Mouse (Mus musculus) MEL (cell line): ENCODE data around the gene Scn8a. TPM values are rescaled to one million over a fixed set of nuclear protein-coding genes. Genes with fewer than 3 reads are reported as not detected.

Experiments
- DNase-seq: peaks from one replicate; pipeline ENCODE4 v3.0.0; 2011; ENCODE audit warnings: low read depth, low spot score
- H3K27ac ChIP-seq: 2 replicates; pipeline ENCODE4 v1.5.1; 2012; ENCODE audit warnings: low read depth, mild to moderate bottlenecking, control low read depth, low read length, moderate library complexity; ENCODE audit not compliant: control insufficient read depth
- H3K27me3 ChIP-seq, 2 experiments: fragments of 150-350 bp in 1 of 2; sonication (generic) in 1 of 2; 2 replicates each; pipeline ENCODE4 v1.6.1; 2012; ENCODE audit warnings: low read length in 2 of 2, mild to moderate bottlenecking in 2 of 2, improper control_type of control experiment in 1 of 2, moderate library complexity in 1 of 2; ENCODE audit not compliant: insufficient read depth in 2 of 2, control insufficient read depth in 1 of 2
- H3K36me3 ChIP-seq, 2 experiments: 2 replicates each; pipeline ENCODE4 v1.6.1; 2012 to 2014; ENCODE audit warnings: low read length in 2 of 2, improper control_type of control experiment in 1 of 2, inconsistent platforms in 1 of 2, mild to moderate bottlenecking in 1 of 2; ENCODE audit not compliant: insufficient read depth in 2 of 2, control insufficient read depth in 1 of 2
- H3K4me1 ChIP-seq, 2 experiments: fragments of 150-350 bp in 1 of 2; sonication (generic) in 1 of 2; 2 replicates each; pipeline ENCODE4 v1.6.1; 2012; ENCODE audit warnings: low read length in 2 of 2, improper control_type of control experiment in 1 of 2, mild to moderate bottlenecking in 1 of 2; ENCODE audit not compliant: insufficient read depth in 2 of 2, control insufficient read depth in 1 of 2
- H3K4me3 ChIP-seq, 2 experiments: fragments of 150-350 bp in 1 of 2; sonication (generic) in 1 of 2; 2 replicates each; pipeline ENCODE4 v1.5.1; 2012; ENCODE audit warnings: low read depth in 2 of 2, low read length in 2 of 2, mild to moderate bottlenecking in 2 of 2, moderate library complexity in 2 of 2, control low read depth in 1 of 2, improper control_type of control experiment in 1 of 2; ENCODE audit not compliant: control insufficient read depth in 1 of 2, insufficient read depth in 1 of 2
- H3K79me2 ChIP-seq: 2 replicates; pipeline ENCODE4 v1.6.1; 2012; ENCODE audit warnings: mild to moderate bottlenecking, low read length, moderate library complexity; ENCODE audit not compliant: control insufficient read depth, poor library complexity, insufficient read depth
- H3K9ac ChIP-seq: 2 replicates; pipeline ENCODE4 v1.6.1; 2012; ENCODE audit warnings: low read depth, mild to moderate bottlenecking, control low read depth, low read length, moderate library complexity; ENCODE audit not compliant: control insufficient read depth, poor library complexity, severe bottlenecking
- H3K9me3 ChIP-seq: fragments of 150-350 bp; sonication (generic); replicated peaks from 2 replicates; pipeline ENCODE4 v1.6.1; 2012; ENCODE audit warnings: mild to moderate bottlenecking, low read length, improper control_type of control experiment, moderate library complexity; ENCODE audit not compliant: insufficient read depth
- BHLHE40 ChIP-seq: IDR thresholded peaks from 2 replicates; pipeline ENCODE4 v1.6.1; 2012; ENCODE audit warnings: low read depth, mild to moderate bottlenecking, inconsistent platforms, low read length, improper control_type of control experiment, borderline replicate concordance
- CHD1 ChIP-seq: IDR thresholded peaks from 2 replicates; pipeline ENCODE4 v1.6.1; 2012; ENCODE audit warnings: low read depth, mild to moderate bottlenecking, inconsistent platforms, low read length, improper control_type of control experiment
- CHD2 ChIP-seq: IDR thresholded peaks from 2 replicates; pipeline ENCODE4 v1.6.1; 2011; ENCODE audit warnings: low read length, improper control_type of control experiment
- E2F4 ChIP-seq: IDR thresholded peaks from 2 replicates; pipeline ENCODE4 v1.6.1; 2011; ENCODE audit warnings: low read depth, low read length, improper control_type of control experiment, borderline replicate concordance
- ETS1 ChIP-seq: IDR thresholded peaks from 2 replicates; pipeline ENCODE4 v1.6.1; 2012; ENCODE audit warnings: low read depth, mild to moderate bottlenecking, inconsistent platforms, low read length, improper control_type of control experiment, moderate library complexity
- GABPA ChIP-seq: IDR thresholded peaks from 2 replicates; pipeline ENCODE4 v1.6.1; 2012; ENCODE audit warnings: low read depth, mild to moderate bottlenecking, inconsistent platforms, low read length, improper control_type of control experiment, moderate library complexity
- HCFC1 ChIP-seq: IDR thresholded peaks from 2 replicates; pipeline ENCODE4 v1.6.1; 2012; ENCODE audit warnings: low read depth, mild to moderate bottlenecking, inconsistent platforms, low read length, improper control_type of control experiment, moderate library complexity
- MAFK ChIP-seq: IDR thresholded peaks from 2 replicates; pipeline ENCODE4 v1.6.1; 2011; ENCODE audit warnings: low read depth, mild to moderate bottlenecking, low read length, improper control_type of control experiment, borderline replicate concordance
- MAZ ChIP-seq: IDR thresholded peaks from 2 replicates; pipeline ENCODE4 v1.6.1; 2012; ENCODE audit warnings: low read depth, mild to moderate bottlenecking, inconsistent platforms, low read length, improper control_type of control experiment
- MEF2A ChIP-seq: IDR thresholded peaks from 2 replicates; pipeline ENCODE4 v1.6.1; 2014; ENCODE audit warnings: low read depth, mild to moderate bottlenecking, inconsistent platforms, low read length, improper control_type of control experiment; ENCODE audit not compliant: poor library complexity, insufficient replicate concordance, severe bottlenecking; ENCODE audit errors: extremely low read depth
- MXI1 ChIP-seq: IDR thresholded peaks from 2 replicates; pipeline ENCODE4 v1.6.1; 2011; ENCODE audit warnings: mild to moderate bottlenecking, low read depth, low read length, improper control_type of control experiment
- MYB ChIP-seq: IDR thresholded peaks from 2 replicates; pipeline ENCODE4 v1.6.1; 2011; ENCODE audit warnings: mild to moderate bottlenecking, low read depth, low read length, improper control_type of control experiment
- MYC ChIP-seq: IDR thresholded peaks from 2 replicates; pipeline ENCODE4 v1.6.1; 2011; ENCODE audit warnings: low read depth, mild to moderate bottlenecking, low read length, improper control_type of control experiment, moderate library complexity
- NRF1 ChIP-seq: IDR thresholded peaks from 2 replicates; pipeline ENCODE4 v1.6.1; 2014; ENCODE audit warnings: low read depth, mild to moderate bottlenecking, inconsistent platforms, low read length, improper control_type of control experiment, moderate library complexity; ENCODE audit not compliant: poor library complexity, insufficient read depth, severe bottlenecking
- POLR2A ChIP-seq, 2 experiments: IDR thresholded peaks; 2 replicates each; pipeline ENCODE4 v1.6.1; 2011 to 2012; ENCODE audit warnings: low read length in 2 of 2, mild to moderate bottlenecking in 2 of 2, control low read depth in 1 of 2, improper control_type of control experiment in 1 of 2, low read depth in 1 of 2, moderate library complexity in 1 of 2; ENCODE audit not compliant: control insufficient read depth in 1 of 2, insufficient read depth in 1 of 2, poor library complexity in 1 of 2
- POLR2AphosphoS2 ChIP-seq: IDR thresholded peaks from 2 replicates; pipeline ENCODE4 v1.6.1; 2011; ENCODE audit warnings: low read length, improper control_type of control experiment
- SMC3 ChIP-seq: IDR thresholded peaks from 2 replicates; pipeline ENCODE4 v1.6.1; 2011; ENCODE audit warnings: low read depth, low read length, improper control_type of control experiment
- ZKSCAN1 ChIP-seq: IDR thresholded peaks from 2 replicates; pipeline ENCODE4 v1.6.1; 2012; ENCODE audit warnings: low read depth, mild to moderate bottlenecking, inconsistent platforms, low read length, improper control_type of control experiment, moderate library complexity
- ZMIZ1 ChIP-seq: IDR thresholded peaks from 2 replicates; pipeline ENCODE4 v1.6.1; 2012; ENCODE audit warnings: low read depth, mild to moderate bottlenecking, inconsistent platforms, low read length, improper control_type of control experiment, moderate library complexity
- polyA plus RNA-seq, 2 experiments: library from polyadenylated mRNA; stranded (reverse) in 1 of 2; unstranded in 1 of 2; fragments of >175 nt in 1 of 2; fragments of >200 nt in 1 of 2; gene quantifications; 2 replicates each; pipeline versions ENCODE4 v1.2.1 to v1.2.4; 2012; ENCODE audit warnings: low replicate concordance in 2 of 2, low read depth in 1 of 2; ENCODE audit not compliant: insufficient read length in 2 of 2, insufficient read depth in 1 of 2, missing spikeins in 1 of 2
- total RNA-seq: library from RNA; depleted of rRNA; stranded (reverse); fragments of 300-350 nt; gene quantifications from 2 replicates; pipeline ENCODE4 v1.2.3, GENCODE M21; 2012

Gene Scn8a
- total and polyA plus RNA-seq, 3 experiments: 0.01 to 0.08 TPM; not detected in 1

- Histone ChIP-seq H3K36me3 (no peaks in the 10 kb centered on the region), H3K4me3 (no peak overlapping the region), H3K79me2 (no peaks in the 10 kb centered on the region), H3K27ac (no peak overlapping the region), H3K4me1 (no peaks in the 10 kb centered on the region), H3K27me3 (peaks cover 6 to 13% of the 10 kb centered on the region in 2 experiments), H3K9me3 (no peaks in the 10 kb centered on the region), H3K9ac (no peak overlapping the region)
- DNase-seq: no peak
- TF ChIP-seq ZMIZ1 (no peak), CHD1 (no peak), MXI1 (no peak), SMC3 (no peak), E2F4 (no peak), MAZ (no peak), GABPA (no peak), HCFC1 (no peak), BHLHE40 (no peak), MYB (no peak)
Observed at GRCm38 (mm10) chr15:100879073-100879472, 9.4 kb downstream of the Scn8a start.

GRCm38 (mm10) chr15:100881385-100881784, 11.7 kb downstream of the Scn8a start:
- Histone ChIP-seq H3K9ac (no peak overlapping the region), H3K36me3 (no peaks in the 10 kb centered on the region), H3K79me2 (no peaks in the 10 kb centered on the region), H3K4me3 (no peak overlapping the region), H3K27me3 (peaks cover 6 to 13% of the 10 kb centered on the region in 2 experiments), H3K9me3 (no peaks in the 10 kb centered on the region), H3K27ac (no peak overlapping the region), H3K4me1 (no peaks in the 10 kb centered on the region)
- TF ChIP-seq NRF1 (no peak), ETS1 (no peak), GABPA (no peak), E2F4 (no peak), CHD2 (no peak), MAFK (no peak), ZKSCAN1 (no peak), MEF2A (no peak), MAZ (no peak), POLR2AphosphoS2 (no peak), CHD1 (no peak), MYC (no peak), SMC3 (no peak), POLR2A (IDR thresholded peaks at IDR 0.05; ENCODE audit: control insufficient read depth in 1 of 2, insufficient read depth in 1 of 2, low read depth in 1 of 2, low read length in 2 of 2, poor library complexity in 1 of 2) (no peak), BHLHE40 (no peak)
- DNase-seq: no peak
